23 mouse cellular contexts compared by ENCODE assay signal in genomic region chr3:149105709-149106450, GRCm38 (mm10).
A peak's percentile ranks its signal among the peaks of the same experiment; 100 is the strongest.
DNase-seq lines count a peak whose midpoint lies in the region; ATAC-seq and TF ChIP-seq lines count a peak whose summit lies in the region.
"Had no signal": no experiment of that assay in that cellular context is flagged by ENCODE, and none has a peak within 500 bp of the region (broad histone marks: within the 10 kb centered on the region; RNA-seq: fewer than 3 reads in every experiment).

No protein-coding gene starts in this region.

- CTCF ChIA-PET in Patski (lab: Charles Lee): interaction anchor here (0.7 kb wide), 1 partner anchor 16 kb away, joined by 3 read pairs; no protein-coding TSS in a partner anchor

- peak; percentile 63 for DNase-seq in kidney, adult 9 months
- no peak for DNase-seq in kidney, postnatal 4 days
- DNase-seq in Patski (ENCODE audit: low read depth, low spot score): no peak
- peak; percentile 36 for DNase-seq in R1 (ENCODE audit: low read depth, low spot score)
- peak; percentile 43 to 59 for DNase-seq in kidney, postnatal 36 days
- no peak for DNase-seq in layer of hippocampus, postnatal 25 days (ENCODE audit: extremely low spot score in 1 of 2, low spot score in 1 of 2)
- DNase-seq: adrenal gland, postnatal 14 days; B cell, adult 2 months; cerebellum, adult 11-12 months; cerebellum, adult 9-11 months; embryo, embryonic 11 days; gastrocnemius, postnatal 25 days; heart, adult 18-20 months; heart, postnatal 4 days; layer of hippocampus, adult 9-11 months; lung, postnatal 36 days; right cerebral cortex, postnatal 4 days had no signal

- no peaks in the 10 kb centered on the region for H3K27me3 ChIP-seq in Patski
- H3K27me3 ChIP-seq: embryonic facial prominence, embryonic 12.5 days; hindbrain, embryonic 13.5 days; limb, embryonic 12.5 days; midbrain, embryonic 12.5 days; neural tube, embryonic 13.5 days had no signal

- ATAC-seq in Patski: peak; percentile 58
- ATAC-seq: forebrain, embryonic 14.5 days had no signal

- POLR2A ChIA-PET in Patski (lab: Charles Lee): no interaction called here

- in situ Hi-C loops in Patski (cut with MboI; ENCODE audit: low pct_unique_long_range_greater_than_20kb): no loop called here

- no peak for TF ChIP-seq CTCF in Patski (IDR thresholded peaks at IDR 0.05)

Comparison
In these comparisons a context has a peak if more than half of its experiments do, and no peak if none do; other contexts are left out.
1. DNase-seq: peak in kidney, adult 9 months (single experiment), R1 (single experiment) and kidney, postnatal 36 days (2 of 2); none in kidney, postnatal 4 days (0 of 2), Patski (single experiment) and layer of hippocampus, postnatal 25 days (0 of 2).